Mouse (Mus musculus) forebrain, embryonic 11.5 days (tissue): ENCODE measurements at regions not wholly inside any gene's neighbourhood (a gene's known extent, or its start where the extent isn't known, plus 50 kb on each side); places are given as distances from the start of the nearest gene placed in this dataset.

Source experiments
- ATAC-seq: fragments of 200-750 bp; cut with Nextera tagmentation; replicated peaks from 2 replicates; pipeline ENCODE4 v1.8.0; 2017; ENCODE audit warnings: moderate TSS enrichment; ENCODE audit not compliant: low FRiP score
- DNase-seq: peaks from one replicate; pipeline ENCODE4 v3.0.0-alpha.2; 2017; ENCODE audit warnings: low spot score
- H3K27ac ChIP-seq: fragments of 300-500 bp; sonication (generic); 2 replicates; pipeline ENCODE4 v1.5.1; 2014; ENCODE audit warnings: low read depth, low read length
- H3K27me3 ChIP-seq: fragments of 300-500 bp; sonication (generic); 2 replicates; pipeline ENCODE4 v1.6.1; 2014; ENCODE audit warnings: mild to moderate bottlenecking, low read length, mixed read lengths; ENCODE audit not compliant: control insufficient read depth, insufficient read depth
- H3K36me3 ChIP-seq: fragments of 300-500 bp; sonication (generic); 2 replicates; pipeline ENCODE4 v1.6.1; 2014; ENCODE audit warnings: mild to moderate bottlenecking, low read length, moderate library complexity, mixed read lengths; ENCODE audit not compliant: control insufficient read depth, insufficient read depth
- H3K4me1 ChIP-seq: fragments of 300-500 bp; sonication (generic); replicated peaks from 2 replicates; pipeline ENCODE4 v1.6.1; 2014; ENCODE audit warnings: low read length, mixed read lengths; ENCODE audit not compliant: control insufficient read depth, insufficient read depth
- H3K4me2 ChIP-seq: fragments of 300-500 bp; sonication (generic); 2 replicates; pipeline ENCODE4 v1.6.1; 2014; ENCODE audit warnings: low read depth, mild to moderate bottlenecking, low read length, moderate library complexity, mixed read lengths; ENCODE audit not compliant: severe bottlenecking
- H3K4me3 ChIP-seq: fragments of 300-500 bp; sonication (generic); 2 replicates; pipeline ENCODE4 v1.5.1; 2014; ENCODE audit warnings: low read depth, low read length
- H3K9ac ChIP-seq: fragments of 300-500 bp; sonication (generic); 2 replicates; pipeline ENCODE4 v1.6.1; 2014; ENCODE audit warnings: low read length
- H3K9me3 ChIP-seq: fragments of 300-500 bp; sonication (generic); 2 replicates; pipeline ENCODE4 v1.6.1; 2016; ENCODE audit warnings: low read length, mixed read lengths; ENCODE audit not compliant: control insufficient read depth
- WGBS: fragments of 180-500 bp; shearing (Covaris S2); extraction: QIAGEN DNeasy Blood & Tissue Kit; methylation state at CpG from one replicate; pipeline ENCODE4 v1.1.7; 2014; 5-methylcytosine and 5-hydroxymethylcytosine counted together

DNA sequence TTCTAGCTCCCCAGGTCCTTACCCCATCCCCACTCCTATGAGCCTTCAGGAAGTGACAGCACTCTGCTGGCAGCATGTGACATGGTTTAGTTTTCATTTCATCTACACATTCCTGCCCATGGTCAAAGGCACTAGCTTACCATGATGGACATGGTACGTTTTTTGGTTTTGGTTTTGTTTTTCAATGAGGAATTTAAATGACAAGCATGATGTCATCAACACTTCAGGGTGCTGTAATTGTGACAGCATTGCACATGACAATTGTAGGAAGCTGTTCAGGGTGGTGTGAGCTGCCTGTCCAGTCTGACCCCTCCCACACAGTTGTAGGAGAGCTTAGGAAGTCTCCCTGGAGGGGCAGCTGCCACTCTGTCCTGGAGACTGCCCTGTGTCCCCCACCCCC is 61.3 kb upstream of the Bod1 start:
- ATAC-seq (no peak), DNase-seq (no peak)
- H3K9ac ChIP-seq = no peak overlapping the region
- peaks cover 3% of the 10 kb centered on the region; the same call in 1 of the 2 replicates for H3K4me1 ChIP-seq
- H3K4me3 ChIP-seq = no peak overlapping the region
- 65% methylated on average over 1 of the region's 1 CpGs for WGBS
- no peaks in the 10 kb centered on the region for H3K9me3 ChIP-seq
- no peak overlapping the region for H3K4me2 ChIP-seq
- no peak overlapping the region for H3K27ac ChIP-seq
- no peaks in the 10 kb centered on the region for H3K36me3 ChIP-seq
- H3K27me3 ChIP-seq = no peaks in the 10 kb centered on the region

DNA sequence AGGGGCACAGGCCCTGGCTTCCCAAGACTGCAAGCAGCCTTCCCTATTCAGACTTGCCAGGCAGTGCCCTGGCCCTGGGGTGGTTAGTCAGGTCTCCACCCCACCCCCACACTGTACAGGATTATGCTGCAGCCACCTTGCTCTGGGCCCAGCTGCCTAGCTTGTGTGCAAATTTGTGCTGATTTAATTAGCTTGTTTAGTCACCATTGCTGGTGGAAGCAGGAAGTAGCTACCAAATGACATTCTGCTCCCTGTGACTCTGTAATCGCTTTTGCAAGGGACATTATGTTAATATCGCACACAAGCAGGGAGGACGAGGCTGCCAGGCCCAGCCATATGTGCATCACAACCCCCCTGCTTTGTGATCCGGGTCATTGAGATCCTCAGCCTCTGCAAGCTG is 62.4 kb upstream of the Bod1 start:
- no peak overlapping the region for H3K4me3 ChIP-seq
- DNase-seq = peak; percentile 60
- WGBS = 46% methylated on average over 4 of the region's 4 CpGs

DNA sequence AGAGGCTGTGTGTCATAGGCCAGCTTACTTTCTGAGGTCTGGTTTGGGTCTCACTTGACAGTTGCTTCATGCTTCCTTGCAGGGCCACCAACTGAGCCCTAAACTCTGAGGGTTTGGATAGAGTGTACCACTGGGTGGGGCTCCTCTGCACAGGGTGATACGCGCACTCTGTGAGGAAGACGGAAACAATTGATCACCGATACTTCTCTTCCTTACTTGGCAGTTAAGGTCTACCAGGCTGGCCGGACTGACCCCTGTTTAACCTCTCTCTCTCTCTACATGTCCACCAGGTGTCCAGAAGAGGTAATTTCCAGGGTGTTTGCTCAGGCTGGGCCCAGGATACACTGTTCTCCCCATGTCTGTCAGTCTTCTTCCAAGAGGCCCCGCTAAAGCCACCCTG is 63.6 kb upstream of the Bod1 start:
- Histone ChIP-seq H3K9me3 (no peaks in the 10 kb centered on the region), H3K4me2 (no peak overlapping the region), H3K36me3 (no peaks in the 10 kb centered on the region), H3K4me3 (no peak overlapping the region), H3K27ac (no peak overlapping the region), H3K9ac (no peak overlapping the region), H3K4me1 (peaks cover 3% of the 10 kb centered on the region; the same call in 1 of the 2 replicates), H3K27me3 (no peaks in the 10 kb centered on the region)
- no peak for DNase-seq
- WGBS = 91% methylated on average over 6 of the region's 6 CpGs
- ATAC-seq = no peak

More for the DNA sequence above, 62.4 kb upstream of the Bod1 start:
- peak; percentile 84 for ATAC-seq
- Histone ChIP-seq H3K4me2 (no peak overlapping the region), H3K27me3 (no peaks in the 10 kb centered on the region), H3K36me3 (no peaks in the 10 kb centered on the region), H3K9ac (no peak overlapping the region), H3K27ac (0 out of 2 replicates have a peak overlapping the region, but pooled peaks have one; percentile 21), H3K9me3 (no peaks in the 10 kb centered on the region), H3K4me1 (peaks cover 3% of the 10 kb centered on the region; the same call in 1 of the 2 replicates)

DNA sequence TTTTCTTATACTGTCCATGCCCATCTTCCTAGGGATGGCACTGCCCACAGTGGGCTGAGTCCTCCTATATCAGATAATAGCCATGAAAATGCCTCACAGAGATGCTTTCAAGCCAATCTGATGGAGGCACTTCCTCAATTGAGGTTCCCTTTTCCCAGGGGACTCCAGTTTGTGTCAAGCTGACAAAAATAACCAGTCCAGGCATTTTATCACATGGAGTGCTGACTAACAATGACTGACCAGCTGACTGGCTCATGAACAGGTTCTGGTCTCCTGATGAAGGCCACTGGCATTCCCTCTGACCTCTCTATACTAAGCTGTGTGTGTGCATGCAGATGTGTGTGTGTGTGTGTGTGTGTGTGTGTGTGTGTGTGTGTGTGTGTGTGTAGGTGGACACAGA is 64.4 kb upstream of the Bod1 start:
- Histone ChIP-seq H3K27me3 (no peaks in the 10 kb centered on the region), H3K4me2 (no peak overlapping the region), H3K27ac (no peak overlapping the region), H3K4me3 (no peak overlapping the region), H3K9me3 (no peaks in the 10 kb centered on the region), H3K9ac (no peak overlapping the region), H3K36me3 (no peaks in the 10 kb centered on the region), H3K4me1 (peaks cover 3% of the 10 kb centered on the region; the same call in 1 of the 2 replicates)
- ATAC-seq (no peak), DNase-seq (no peak)

DNA sequence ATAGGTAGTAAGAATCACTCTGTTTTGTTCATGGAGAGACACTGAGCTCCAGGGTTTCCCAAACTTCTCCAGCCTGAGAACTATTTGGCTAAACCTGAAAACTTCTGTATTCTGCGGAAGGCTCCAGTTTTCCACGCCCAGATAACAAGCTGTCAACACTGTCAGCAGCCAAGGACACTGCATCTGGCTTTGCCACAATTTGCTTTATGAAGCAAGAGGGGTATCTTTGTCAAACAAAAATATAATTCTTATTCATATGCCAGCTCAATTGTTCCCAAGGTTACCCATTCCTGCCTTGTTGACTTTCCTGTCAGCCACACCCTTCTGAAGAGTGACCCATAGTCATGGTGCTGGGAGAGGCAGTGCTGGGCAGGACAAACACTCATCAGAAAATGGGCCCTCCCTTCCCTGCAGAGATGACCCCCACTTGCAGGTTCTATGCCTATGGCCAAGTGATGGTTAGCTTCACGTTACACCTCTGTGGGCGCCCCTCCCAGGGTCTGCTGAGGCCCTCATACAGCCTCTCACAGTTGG is 64.9 kb upstream of the Bod1 start:
- no peaks in the 10 kb centered on the region for H3K9me3 ChIP-seq
- no peaks in the 10 kb centered on the region for H3K27me3 ChIP-seq
- no peak overlapping the region for H3K4me3 ChIP-seq
- no peak overlapping the region for H3K4me2 ChIP-seq
- ATAC-seq = no peak
- no peak overlapping the region for H3K27ac ChIP-seq
- WGBS = 87% methylated on average over 4 of the region's 4 CpGs
- H3K36me3 ChIP-seq = no peaks in the 10 kb centered on the region
- no peak overlapping the region for H3K9ac ChIP-seq
- DNase-seq = no peak
- H3K4me1 ChIP-seq = peaks cover 3% of the 10 kb centered on the region; the same call in 1 of the 2 replicates

DNA sequence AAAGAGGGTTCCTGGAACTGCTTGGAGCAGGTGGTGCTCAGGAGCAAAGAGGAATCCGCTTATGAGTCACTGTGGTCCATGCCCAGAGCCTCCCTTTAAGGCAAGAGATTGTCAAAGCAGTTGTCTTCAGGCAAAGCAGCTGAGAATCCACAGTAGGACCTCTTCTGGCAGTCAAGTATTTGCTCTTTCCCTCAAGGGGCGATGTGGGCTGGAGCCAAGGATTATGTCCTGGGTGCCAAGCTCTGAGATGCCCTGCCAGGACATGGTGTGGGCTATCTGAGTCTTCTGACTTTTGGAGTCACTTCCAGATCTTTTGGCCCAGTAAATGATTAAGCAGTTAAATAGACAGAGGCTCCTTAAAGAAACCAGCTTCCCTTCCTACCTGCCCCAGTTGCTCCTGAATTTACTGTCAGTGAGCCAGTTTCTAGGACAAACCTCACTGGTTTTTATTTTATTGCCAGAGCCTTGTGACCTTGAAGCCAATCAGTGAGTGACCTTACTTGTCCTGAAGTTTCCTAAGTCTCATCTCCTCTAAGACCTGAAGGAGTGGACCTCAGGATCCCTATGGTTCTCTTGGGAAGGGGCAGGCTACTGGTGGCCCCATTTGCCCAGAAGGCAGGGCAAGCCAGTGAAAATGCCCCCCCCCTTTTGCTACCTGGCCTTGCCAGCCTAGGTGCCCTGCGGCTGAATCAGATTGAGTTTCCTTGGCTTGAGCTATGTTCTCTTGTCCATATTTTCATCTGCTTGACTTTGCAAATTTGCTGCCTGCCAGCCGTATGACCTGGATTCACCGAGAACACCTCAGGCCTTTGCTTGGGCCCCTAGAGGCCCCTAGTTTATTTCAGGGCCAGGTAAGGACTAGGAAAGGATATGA is 66.7 kb upstream of the Bod1 start:
- Histone ChIP-seq H3K27me3 (no peaks in the 10 kb centered on the region), H3K4me3 (no peak overlapping the region), H3K27ac (no peak overlapping the region), H3K36me3 (no peaks in the 10 kb centered on the region), H3K4me2 (no peak overlapping the region), H3K9me3 (no peaks in the 10 kb centered on the region), H3K4me1 (peaks cover 3% of the 10 kb centered on the region; the same call in 1 of the 2 replicates), H3K9ac (no peak overlapping the region)
- DNase-seq (no peak), ATAC-seq (no peak)
- WGBS = 93% methylated on average over 5 of the region's 5 CpGs

DNA sequence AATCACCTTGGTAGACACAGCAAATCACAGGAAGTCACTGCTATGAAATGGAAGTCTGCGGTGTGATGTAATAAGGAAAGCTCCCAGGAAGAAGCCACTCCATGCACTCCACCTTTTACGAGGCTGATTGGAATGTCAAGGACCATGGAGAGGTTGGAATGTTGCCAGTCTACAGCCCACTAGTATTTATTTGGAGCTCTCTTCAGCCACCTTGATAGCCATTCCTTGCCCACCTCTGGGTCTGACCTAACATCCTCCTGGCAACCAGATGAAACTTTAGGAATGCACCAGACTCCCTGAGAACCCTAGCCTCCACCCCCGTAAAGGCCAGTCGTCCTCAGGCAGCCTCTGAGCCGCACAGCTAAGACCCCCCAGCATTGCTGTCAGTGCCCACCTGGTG is 68.7 kb upstream of the Bod1 start:
- no peak overlapping the region for H3K27ac ChIP-seq
- 92% methylated on average over 5 of the region's 5 CpGs for WGBS
- no peak for ATAC-seq

DNA sequence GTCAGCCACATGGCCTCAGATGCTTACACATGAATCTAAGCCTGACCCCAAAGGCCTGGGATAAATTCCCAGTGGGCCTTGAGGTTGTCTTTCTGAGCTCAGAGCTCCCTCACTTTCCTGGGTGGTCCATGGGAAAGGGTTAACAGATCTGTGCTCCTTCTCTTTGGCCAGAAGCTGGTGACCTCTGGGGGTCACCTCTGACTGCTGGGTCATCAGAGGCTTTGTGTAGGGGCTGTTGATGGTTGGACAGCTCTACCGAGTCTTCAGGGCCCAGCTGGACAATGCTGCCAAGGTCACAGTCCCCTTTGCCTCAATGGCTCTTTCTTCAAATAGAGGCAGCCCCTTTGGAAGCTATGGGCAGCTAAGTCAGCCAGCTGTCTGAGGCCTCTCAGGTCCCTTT is 70.5 kb upstream of the Bod1 start:
- H3K27me3 ChIP-seq = no peaks in the 10 kb centered on the region
- H3K27ac ChIP-seq = no peak overlapping the region
- DNase-seq (no peak), ATAC-seq (no peak)
- 0% methylated on average over 1 of the region's 1 CpGs for WGBS
- H3K4me1 ChIP-seq = peaks cover 7% of the 10 kb centered on the region; the same call in 1 of the 2 replicates
- H3K36me3 ChIP-seq = no peaks in the 10 kb centered on the region
- H3K4me2 ChIP-seq = no peak overlapping the region
- no peak overlapping the region for H3K9ac ChIP-seq
- H3K4me3 ChIP-seq = no peak overlapping the region
- no peaks in the 10 kb centered on the region for H3K9me3 ChIP-seq

More for the DNA sequence above, 68.7 kb upstream of the Bod1 start:
- no peak for DNase-seq
- Histone ChIP-seq H3K4me3 (no peak overlapping the region), H3K4me1 (peaks cover 2% of the 10 kb centered on the region; the same call in 1 of the 2 replicates), H3K9ac (no peak overlapping the region), H3K9me3 (no peaks in the 10 kb centered on the region), H3K4me2 (no peak overlapping the region), H3K36me3 (no peaks in the 10 kb centered on the region), H3K27me3 (no peaks in the 10 kb centered on the region)
